Mouse (Mus musculus) forebrain, embryonic 16.5 days (tissue): ENCODE data around the gene Foxp1. TPM values are rescaled to one million over a fixed set of nuclear protein-coding genes. Genes with fewer than 3 reads are reported as not detected.

Experiments used
- ATAC-seq: fragments of 200-750 bp; cut with Nextera tagmentation; 2 replicates; pipeline ENCODE4 v1.8.0; 2017; ENCODE audit warnings: mild to moderate bottlenecking, moderate library complexity
- H3K27ac ChIP-seq: fragments of 300-500 bp; sonication (generic); 2 replicates; pipeline ENCODE4 v1.5.1; 2014; ENCODE audit warnings: low read length, control low read depth
- H3K27me3 ChIP-seq: fragments of 300-500 bp; sonication (generic); replicated peaks from 2 replicates; pipeline ENCODE4 v1.6.1; 2014; ENCODE audit warnings: low read length; ENCODE audit not compliant: control insufficient read depth, insufficient read depth
- H3K36me3 ChIP-seq: fragments of 300-500 bp; sonication (generic); 2 replicates; pipeline ENCODE4 v1.6.1; 2014; ENCODE audit not compliant: control insufficient read depth, insufficient read depth
- H3K4me1 ChIP-seq: fragments of 300-500 bp; sonication (generic); replicated peaks from 2 replicates; pipeline ENCODE4 v1.6.1; 2014; ENCODE audit warnings: low read length; ENCODE audit not compliant: control insufficient read depth, insufficient read depth
- H3K4me2 ChIP-seq: fragments of 300-500 bp; sonication (generic); 2 replicates; pipeline ENCODE4 v1.6.1; 2014; ENCODE audit warnings: mild to moderate bottlenecking, low read length, control low read depth
- H3K4me3 ChIP-seq: fragments of 300-500 bp; sonication (generic); replicated peaks from 2 replicates; pipeline ENCODE4 v1.5.1; 2014; ENCODE audit warnings: mild to moderate bottlenecking, low read length, control low read depth
- H3K9ac ChIP-seq: fragments of 300-500 bp; sonication (generic); replicated peaks from 2 replicates; pipeline ENCODE4 v1.6.1; 2014; ENCODE audit warnings: low read depth, low read length, control low read depth
- H3K9me3 ChIP-seq: fragments of 300-500 bp; sonication (generic); 2 replicates; pipeline ENCODE4 v1.6.1; 2016; ENCODE audit warnings: low read length; ENCODE audit not compliant: control insufficient read depth
- WGBS: fragments of 180-500 bp; shearing (Covaris S2); extraction: QIAGEN DNeasy Blood & Tissue Kit; methylation state at CpG from one replicate; pipeline ENCODE4 v1.1.7; 2014; 5-methylcytosine and 5-hydroxymethylcytosine counted together
- polyA plus RNA-seq: library from polyadenylated mRNA; unstranded; fragments of >200 nt; fragmentation: Nextera tagmentation; extraction: Ambion mirVana; gene quantifications from 2 replicates; pipeline ENCODE4 v1.2.1, GENCODE M21; 2015

The Foxp1 gene
- polyA plus RNA-seq, 1 experiment from 2014 or later, result 123 TPM

DNA sequence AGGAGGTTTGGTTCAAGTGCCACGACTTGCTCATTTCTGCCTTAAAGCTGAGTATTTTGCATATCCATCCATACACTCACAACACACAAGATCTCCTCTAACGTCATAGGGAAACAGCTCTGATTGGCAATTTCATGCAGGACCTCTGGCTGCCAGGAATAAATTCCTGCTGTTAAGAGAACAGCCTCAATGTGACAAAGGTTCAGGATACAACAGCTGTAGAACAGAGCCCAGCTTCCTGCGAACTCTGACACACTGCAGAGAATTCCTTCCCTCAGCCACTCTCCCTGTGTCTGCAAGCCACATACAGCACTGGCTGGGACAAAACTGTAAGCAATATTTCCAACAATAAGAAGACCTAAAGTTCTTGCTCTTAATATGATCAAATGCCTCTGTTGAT is 207.8 kb downstream of the Foxp1 start:
- no peak for ATAC-seq
- Histone ChIP-seq H3K4me2 (no peak overlapping the region), H3K36me3 (no peaks in the 10 kb centered on the region), H3K9ac (no peak overlapping the region), H3K27me3 (no peaks in the 10 kb centered on the region), H3K4me1 (peaks cover 9% of the 10 kb centered on the region), H3K4me3 (no peak overlapping the region), H3K27ac (no peak overlapping the region), H3K9me3 (no peaks in the 10 kb centered on the region)
- WGBS, result 69% methylated on average over 3 of the region's 3 CpGs

DNA sequence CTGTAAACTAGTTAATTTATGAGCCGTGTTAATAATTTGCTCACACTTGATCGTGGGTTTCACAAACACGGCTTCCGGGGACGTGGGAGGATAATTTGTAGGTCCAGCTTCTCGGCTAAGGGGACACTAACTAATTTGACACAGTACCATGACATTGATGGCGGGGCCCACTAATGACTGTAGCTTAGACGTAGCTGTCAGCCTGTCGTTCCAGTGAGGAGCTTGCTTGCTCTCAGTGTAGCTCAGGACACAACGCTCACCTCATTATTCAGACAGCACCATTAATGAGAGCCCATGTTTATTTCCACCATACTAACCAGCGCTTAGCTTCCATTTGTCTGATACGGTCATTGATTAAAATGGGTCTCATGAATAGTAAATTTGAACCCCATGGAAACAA is 212.0 kb downstream of the Foxp1 start:
- Histone ChIP-seq H3K27me3 (no peaks in the 10 kb centered on the region), H3K27ac (no peak overlapping the region), H3K9me3 (no peaks in the 10 kb centered on the region), H3K9ac (no peak overlapping the region), H3K36me3 (no peaks in the 10 kb centered on the region), H3K4me3 (no peak overlapping the region), H3K4me2 (no peak overlapping the region), H3K4me1 (peaks cover 9% of the 10 kb centered on the region)
- ATAC-seq, result no peak
- WGBS, result 35% methylated on average over 12 of the region's 12 CpGs

DNA sequence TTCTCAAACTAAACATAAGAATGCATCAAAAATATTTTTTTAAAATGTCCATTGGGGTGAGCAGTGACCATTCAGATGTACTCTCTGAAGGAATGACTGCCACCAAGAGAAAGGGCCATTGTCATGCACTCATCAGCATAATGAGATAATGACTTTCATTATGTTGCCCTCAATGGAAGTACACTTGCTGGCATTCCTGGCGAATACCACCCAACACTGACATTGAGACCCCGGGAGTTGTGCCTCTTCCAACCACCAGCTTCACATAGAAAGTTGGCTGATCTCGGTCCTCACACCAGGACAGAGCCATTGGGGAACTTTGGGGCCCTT is 212.4 kb downstream of the Foxp1 start:
- H3K27me3 ChIP-seq, result no peaks in the 10 kb centered on the region
- 25% methylated on average over 3 of the region's 3 CpGs for whole genome bisulfite sequencing
- H3K36me3 ChIP-seq, result no peaks in the 10 kb centered on the region
- no peak overlapping the region for H3K27ac ChIP-seq
- no peak overlapping the region for H3K9ac ChIP-seq
- H3K4me1 ChIP-seq, result peaks cover 9% of the 10 kb centered on the region
- no peak overlapping the region for H3K4me2 ChIP-seq
- no peaks in the 10 kb centered on the region for H3K9me3 ChIP-seq
- no peak overlapping the region for H3K4me3 ChIP-seq
- ATAC-seq, result no peak

DNA sequence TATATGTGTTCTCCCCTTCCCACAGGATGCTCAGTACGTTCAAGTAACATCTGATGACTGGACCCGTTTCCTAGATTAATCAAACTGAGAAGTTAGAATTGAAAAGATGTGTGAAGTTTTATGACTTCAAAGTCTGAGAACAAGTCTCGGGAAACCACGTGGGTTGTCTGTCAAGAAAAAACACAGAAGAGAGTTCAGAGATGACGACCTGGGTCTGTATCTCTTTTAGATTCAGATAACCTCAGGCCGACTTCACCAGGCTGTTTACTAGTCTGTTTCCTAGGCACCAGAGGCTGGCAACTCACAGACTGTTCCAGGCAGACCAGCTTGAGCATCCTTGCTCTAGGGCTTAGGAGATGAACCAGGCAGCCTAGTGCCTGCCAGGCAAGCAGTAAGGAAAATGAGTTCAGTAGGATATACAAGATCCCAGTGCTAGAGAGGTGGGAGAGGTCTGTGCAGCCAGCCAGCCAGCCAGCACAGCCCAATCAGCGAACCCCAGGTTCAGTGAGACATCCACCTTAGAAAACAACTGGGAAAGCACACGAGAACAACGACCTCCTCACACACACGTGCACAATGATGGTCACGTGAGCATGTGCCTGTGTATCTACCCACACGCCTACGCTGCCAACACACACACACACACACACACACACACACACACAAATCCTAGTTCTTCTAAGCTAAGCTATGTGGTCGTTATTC is 212.9 kb downstream of the Foxp1 start:
- no peaks in the 10 kb centered on the region for H3K36me3 ChIP-seq
- H3K4me1 ChIP-seq, result peaks cover 9% of the 10 kb centered on the region
- no peak overlapping the region for H3K4me3 ChIP-seq
- H3K9me3 ChIP-seq, result no peaks in the 10 kb centered on the region
- H3K27ac ChIP-seq, result no peak overlapping the region
- no peak overlapping the region for H3K4me2 ChIP-seq
- H3K9ac ChIP-seq, result no peak overlapping the region
- no peak for ATAC-seq
- WGBS, result 65% methylated on average over 14 of the region's 14 CpGs
- H3K27me3 ChIP-seq, result no peaks in the 10 kb centered on the region

DNA sequence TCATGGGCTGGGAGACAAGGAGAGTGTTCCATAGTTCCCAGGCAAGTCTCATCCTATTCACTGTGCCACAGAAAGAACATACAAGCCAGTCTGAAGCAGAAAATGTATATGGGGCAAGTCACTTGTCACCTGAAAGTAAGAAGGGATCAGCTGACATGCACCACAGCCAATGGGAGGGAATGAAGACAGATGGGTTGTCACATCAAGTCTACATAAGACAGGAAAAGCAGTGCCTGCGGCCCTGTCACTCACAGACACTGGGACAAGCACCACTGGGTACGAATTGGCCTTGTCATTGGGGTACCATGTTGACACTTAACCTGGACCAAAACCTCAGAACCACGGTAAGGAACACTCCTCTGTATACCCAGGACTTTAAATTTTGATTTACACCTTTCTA is 216.8 kb downstream of the Foxp1 start:
- Histone ChIP-seq H3K27me3 (no peaks in the 10 kb centered on the region), H3K4me3 (no peak overlapping the region), H3K9ac (no peak overlapping the region), H3K4me2 (no peak overlapping the region), H3K27ac (no peak overlapping the region), H3K4me1 (peaks cover 6% of the 10 kb centered on the region), H3K36me3 (no peaks in the 10 kb centered on the region), H3K9me3 (no peaks in the 10 kb centered on the region)
- WGBS, result 95% methylated on average over 3 of the region's 3 CpGs
- no peak for ATAC-seq

DNA sequence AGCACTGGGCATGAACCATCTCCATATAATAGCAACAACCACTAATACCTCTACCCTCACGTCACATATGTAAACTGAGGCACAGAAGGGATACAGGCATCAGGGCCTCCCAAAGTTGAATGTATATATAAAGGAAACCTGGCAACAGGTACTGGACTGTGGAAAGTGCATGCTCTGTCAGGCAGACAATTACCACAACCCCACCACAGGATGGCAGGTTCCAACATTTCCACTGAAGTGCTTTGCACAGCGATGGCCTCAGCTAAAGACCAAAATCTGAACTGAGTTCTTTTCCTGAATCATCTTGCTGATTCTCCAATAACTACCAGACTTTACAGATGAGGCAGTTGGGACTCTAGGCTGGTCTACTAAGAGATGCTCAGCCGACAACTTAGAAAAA is 217.3 kb downstream of the Foxp1 start:
- ATAC-seq, result no peak
- Histone ChIP-seq H3K4me2 (no peak overlapping the region), H3K9me3 (no peaks in the 10 kb centered on the region), H3K9ac (no peak overlapping the region), H3K27ac (no peak overlapping the region), H3K4me3 (no peak overlapping the region), H3K4me1 (peaks cover 1% of the 10 kb centered on the region), H3K27me3 (no peaks in the 10 kb centered on the region), H3K36me3 (no peaks in the 10 kb centered on the region)
- 93% methylated on average over 3 of the region's 3 CpGs for WGBS

DNA sequence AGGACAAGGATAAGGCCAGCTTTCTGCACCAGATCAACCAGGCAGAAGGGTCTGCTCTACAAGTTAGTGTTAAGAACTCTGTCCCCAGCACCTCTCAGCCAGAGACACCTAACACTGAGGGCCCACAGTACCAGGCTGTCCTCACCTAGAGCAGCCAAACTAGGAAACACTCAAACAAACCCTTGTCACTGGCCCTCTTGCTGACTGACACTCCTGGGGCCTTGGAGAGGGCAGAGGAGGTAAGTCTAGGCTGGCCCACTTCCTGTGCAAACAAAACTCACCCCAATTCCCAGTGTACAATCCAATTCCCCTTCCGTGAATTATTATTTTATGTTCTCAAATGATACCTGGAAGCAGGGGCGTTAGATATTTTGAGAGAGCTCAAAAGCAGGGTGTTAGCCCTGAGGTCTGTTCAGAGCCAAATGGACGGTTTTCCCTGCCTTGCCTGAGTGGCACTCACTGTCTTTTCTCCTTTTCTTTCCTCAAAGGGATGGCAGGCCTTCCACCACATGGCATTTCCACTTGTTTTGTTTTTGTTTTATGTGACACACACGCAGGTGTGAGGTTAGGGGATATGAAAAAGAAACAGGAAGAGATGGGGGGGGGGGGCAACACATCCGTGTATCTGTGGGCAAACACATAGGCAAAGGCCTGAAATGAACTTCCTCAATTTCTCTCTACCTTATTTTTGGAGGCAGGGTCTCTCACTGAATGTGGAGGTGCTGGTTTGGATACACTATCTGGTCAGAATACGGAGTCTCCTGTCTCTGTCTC is 219.7 kb downstream of the Foxp1 start:
- Histone ChIP-seq H3K27ac (no peak overlapping the region), H3K4me1 (no peaks in the 10 kb centered on the region), H3K4me2 (no peak overlapping the region), H3K27me3 (no peaks in the 10 kb centered on the region), H3K9me3 (no peaks in the 10 kb centered on the region), H3K4me3 (no peak overlapping the region), H3K36me3 (no peaks in the 10 kb centered on the region), H3K9ac (no peak overlapping the region)
- WGBS, result 91% methylated on average over 6 of the region's 6 CpGs
- ATAC-seq, result no peak

DNA sequence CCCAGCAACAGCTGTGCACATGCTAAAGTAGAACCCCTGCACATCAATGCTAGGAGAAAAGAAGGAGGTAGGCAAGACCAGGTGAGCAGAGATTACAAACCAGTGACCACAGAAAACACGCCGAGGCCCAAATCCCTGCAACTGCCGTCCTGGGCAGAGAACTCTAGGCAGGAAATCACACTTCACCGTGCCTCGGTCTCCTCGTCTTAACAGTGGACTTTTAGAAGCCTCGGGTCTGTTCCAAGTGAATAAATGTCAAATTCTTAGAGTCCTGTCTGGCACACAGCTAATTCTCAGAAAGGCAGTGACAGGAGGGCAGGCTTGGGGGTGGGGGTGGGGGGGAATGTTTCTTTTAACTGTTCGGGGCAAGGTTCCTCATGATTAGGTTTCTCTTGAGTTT is 220.6 kb downstream of the Foxp1 start:
- 89% methylated on average over 8 of the region's 8 CpGs for WGBS
- H3K27me3 ChIP-seq, result no peaks in the 10 kb centered on the region
- H3K9ac ChIP-seq, result no peak overlapping the region
- H3K9me3 ChIP-seq, result no peaks in the 10 kb centered on the region
- no peak for ATAC-seq
- H3K27ac ChIP-seq, result no peak overlapping the region
- H3K4me3 ChIP-seq, result no peak overlapping the region
- H3K36me3 ChIP-seq, result no peaks in the 10 kb centered on the region
- no peak overlapping the region for H3K4me2 ChIP-seq
- no peaks in the 10 kb centered on the region for H3K4me1 ChIP-seq

DNA sequence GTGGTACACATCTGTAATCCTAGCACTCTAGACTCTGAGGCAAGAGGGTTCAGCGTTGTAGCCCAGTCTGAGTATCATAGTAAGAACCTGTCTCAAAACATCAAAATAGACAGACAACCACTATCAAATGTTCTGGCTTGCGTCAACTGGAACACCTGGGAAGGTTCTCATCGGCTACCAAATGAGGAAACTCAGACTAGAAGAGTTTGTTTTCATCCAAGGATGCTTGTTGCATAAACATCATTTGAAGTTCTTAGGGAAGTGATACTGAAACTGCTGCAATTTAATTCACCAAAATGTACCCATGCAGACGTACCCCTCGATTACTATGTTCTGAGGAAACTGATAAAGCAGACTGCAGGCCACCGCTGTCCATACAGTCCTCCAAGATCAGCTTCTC is 222.3 kb downstream of the Foxp1 start:
- Histone ChIP-seq H3K27ac (no peak overlapping the region), H3K9me3 (no peaks in the 10 kb centered on the region), H3K27me3 (no peaks in the 10 kb centered on the region), H3K36me3 (no peaks in the 10 kb centered on the region), H3K4me3 (no peak overlapping the region), H3K9ac (no peak overlapping the region), H3K4me2 (no peak overlapping the region), H3K4me1 (no peaks in the 10 kb centered on the region)
- ATAC-seq, result no peak
- 95% methylated on average over 6 of the region's 6 CpGs for WGBS
